Mouse (Mus musculus) inflammation-experienced regulatory T-cells (primary cell): Measurements from ENCODE around the gene Gaa. TPM values are rescaled to one million over a fixed set of nuclear protein-coding genes. Genes with fewer than 3 reads are reported as not detected.

ENCODE experiments used
- polyA plus RNA-seq, 2 experiments: library from polyadenylated mRNA; unstranded; fragments of 100-300 nt; shearing (Covaris generic); gene quantifications; one replicate each; pipeline ENCODE4 v1.2.1; 2017

Gaa gene
- polyA plus RNA-seq, result 10 to 100 TPM; 23.0 to 26.4 TPM

GRCm38 (mm10) chr11:119267768-119268556 lies at the start of gene Gaa:
Gene Gaa, plus strand, starts transcription at chr11:119267887.

GRCm38 (mm10) chr11:119228091-119228781 lies 39.5 kb upstream of the Gaa start, which contains the start of the genes Tbc1d16 and Ccdc40:
Gene Tbc1d16, minus strand, starts transcription at chr11:119228499.
Gene Ccdc40, plus strand, starts transcription at chr11:119228572.

GRCm38 (mm10) chr11:119299391-119300245 lies 31.9 kb downstream of the Gaa start, which contains the start of gene Eif4a3:
Gene Eif4a3, minus strand, starts transcription at chr11:119300089.

GRCm38 (mm10) chr11:119307658-119307867 lies 39.9 kb downstream of the Gaa start, which contains the start of gene Card14:
Gene Card14, plus strand, starts transcription at chr11:119307768.

Other genes starting within 250 kb of the Gaa start
- gene Cbx2, start 244.9 kb upstream of the Gaa start, polyA plus RNA-seq, result 1 to 10 TPM; 5.2 to 8.4 TPM
- 10 to 100 TPM; 14.9 to 15.3 TPM for gene Cbx8, start 226.9 kb upstream of the Gaa start, polyA plus RNA-seq
- 10 to 100 TPM; 70.2 to 92.0 TPM for gene Cbx4, start 181.7 kb upstream of the Gaa start, polyA plus RNA-seq
- gene Tbc1d16, start 39.4 kb upstream of the Gaa start, polyA plus RNA-seq, result under 1 TPM; 0.76 to 0.98 TPM
- gene Ccdc40, start 39.3 kb upstream of the Gaa start, polyA plus RNA-seq, result 1 to 10 TPM; 1.8 to 2.0 TPM
- 100 to 1,000 TPM; 255 to 273 TPM for gene Eif4a3, start 32.2 kb downstream of the Gaa start, polyA plus RNA-seq
- under 1 TPM in 1 of 2 experiments, not detected in 1; 0.15 TPM for gene Card14, start 39.9 kb downstream of the Gaa start, polyA plus RNA-seq
- gene Sgsh, start 87.6 kb downstream of the Gaa start, polyA plus RNA-seq, result 10 to 100 TPM; 17.9 to 21.2 TPM
- 10 to 100 TPM; 16.4 to 34.0 TPM for gene Slc26a11, start 87.7 kb downstream of the Gaa start, polyA plus RNA-seq
- gene Rnf213, start 125.2 kb downstream of the Gaa start, polyA plus RNA-seq, result 10 to 100 TPM; 12.3 to 19.5 TPM
- 10 to 100 TPM; 21.1 to 24.4 TPM for gene Endov, start 223.5 kb downstream of the Gaa start, polyA plus RNA-seq